Mouse (Mus musculus): ENCODE data around the gene Olfr1416. TPM values are rescaled to one million over a fixed set of nuclear protein-coding genes. Genes with fewer than 3 reads are reported as not detected.

The Olfr1416 gene
- polyA plus RNA-seq, 1 experiment from 2014 or later = not detected

- no peaks in the 10 kb centered on the region for H3K27me3 ChIP-seq (ENCODE audit: control insufficient read depth, insufficient read depth, low read length)
- H3K36me3 ChIP-seq (ENCODE audit: control insufficient read depth, insufficient read depth, low read length) = peaks cover 16% of the 10 kb centered on the region
- no peaks in the 10 kb centered on the region for H3K9me3 ChIP-seq (ENCODE audit: control insufficient read depth, low read depth, low read length)
- H3K27ac ChIP-seq (ENCODE audit: low read length) = no peak overlapping the region
- WGBS = 26% methylated on average over 9 of the region's 9 CpGs
- no peak overlapping the region for H3K4me3 ChIP-seq (ENCODE audit: low read depth, low read length)
- no peak overlapping the region for H3K4me2 ChIP-seq (replicated peaks; ENCODE audit: low read depth, low read length)
- no peak overlapping the region for H3K9ac ChIP-seq (replicated peaks; ENCODE audit: low read depth, low read length)
- H3K4me1 ChIP-seq (ENCODE audit: control insufficient read depth, insufficient read depth, low read length) = peaks cover 4% of the 10 kb centered on the region
- ATAC-seq (ENCODE audit: insufficient number of reproducible peaks, insufficient read depth, low FRiP score, low read depth) = no peak; the same call in 1 of the 2 replicates
These were observed 47.1 kb downstream of the Olfr1416 start for GRCm38 (mm10) chr1:92437678-92438271.

GRCm38 (mm10) chr1:92436831-92437321 lies 48.0 kb downstream of the Olfr1416 start:
- Histone ChIP-seq H3K27ac (ENCODE audit: low read length) (no peak overlapping the region), H3K27me3 (ENCODE audit: control insufficient read depth, insufficient read depth, low read length) (no peaks in the 10 kb centered on the region), H3K4me2 (replicated peaks; ENCODE audit: low read depth, low read length) (no peak overlapping the region), H3K4me3 (ENCODE audit: low read depth, low read length) (no peak overlapping the region), H3K9ac (replicated peaks; ENCODE audit: low read depth, low read length) (no peak overlapping the region), H3K9me3 (ENCODE audit: control insufficient read depth, low read depth, low read length) (no peaks in the 10 kb centered on the region), H3K36me3 (ENCODE audit: control insufficient read depth, insufficient read depth, low read length) (peaks cover 13% of the 10 kb centered on the region), H3K4me1 (ENCODE audit: control insufficient read depth, insufficient read depth, low read length) (peaks cover 4% of the 10 kb centered on the region)
- 43% methylated on average over 4 of the region's 4 CpGs for WGBS
- no peak for ATAC-seq (ENCODE audit: insufficient number of reproducible peaks, insufficient read depth, low FRiP score, low read depth)

- H3K36me3 ChIP-seq (ENCODE audit: control insufficient read depth, insufficient read depth, low read length) = peaks cover 7% of the 10 kb centered on the region
- H3K27ac ChIP-seq (ENCODE audit: low read length) = no peak overlapping the region
- H3K9me3 ChIP-seq (ENCODE audit: control insufficient read depth, low read depth, low read length) = no peaks in the 10 kb centered on the region
- no peak for ATAC-seq (ENCODE audit: insufficient number of reproducible peaks, insufficient read depth, low FRiP score, low read depth)
- peaks cover 4% of the 10 kb centered on the region for H3K4me1 ChIP-seq (ENCODE audit: control insufficient read depth, insufficient read depth, low read length)
- H3K4me2 ChIP-seq (replicated peaks; ENCODE audit: low read depth, low read length) = no peak overlapping the region
- no peaks in the 10 kb centered on the region for H3K27me3 ChIP-seq (ENCODE audit: control insufficient read depth, insufficient read depth, low read length)
- H3K4me3 ChIP-seq (ENCODE audit: low read depth, low read length) = no peak overlapping the region
- H3K9ac ChIP-seq (replicated peaks; ENCODE audit: low read depth, low read length) = no peak overlapping the region
- 86% methylated on average over 1 of the region's 1 CpGs for WGBS
These were observed 49.9 kb downstream of the Olfr1416 start for GRCm38 (mm10) chr1:92434986-92435385.

GRCm38 (mm10) chr1:92432791-92433190 lies 52.1 kb downstream of the Olfr1416 start:
- Histone ChIP-seq H3K9ac (replicated peaks; ENCODE audit: low read depth, low read length) (no peak overlapping the region), H3K4me2 (replicated peaks; ENCODE audit: low read depth, low read length) (no peak overlapping the region), H3K27me3 (ENCODE audit: control insufficient read depth, insufficient read depth, low read length) (no peaks in the 10 kb centered on the region), H3K27ac (ENCODE audit: low read length) (no peak overlapping the region), H3K36me3 (ENCODE audit: control insufficient read depth, insufficient read depth, low read length) (no peaks in the 10 kb centered on the region), H3K4me3 (ENCODE audit: low read depth, low read length) (no peak overlapping the region), H3K4me1 (ENCODE audit: control insufficient read depth, insufficient read depth, low read length) (peaks cover 4% of the 10 kb centered on the region), H3K9me3 (ENCODE audit: control insufficient read depth, low read depth, low read length) (no peaks in the 10 kb centered on the region)
- 67% methylated on average over 9 of the region's 9 CpGs for WGBS
- no peak for ATAC-seq (ENCODE audit: insufficient number of reproducible peaks, insufficient read depth, low FRiP score, low read depth)

GRCm38 (mm10) chr1:92432098-92432497 lies 52.8 kb downstream of the Olfr1416 start:
- Histone ChIP-seq H3K27ac (ENCODE audit: low read length) (no peak overlapping the region), H3K4me3 (ENCODE audit: low read depth, low read length) (no peak overlapping the region), H3K36me3 (ENCODE audit: control insufficient read depth, insufficient read depth, low read length) (no peaks in the 10 kb centered on the region), H3K4me1 (ENCODE audit: control insufficient read depth, insufficient read depth, low read length) (no peaks in the 10 kb centered on the region), H3K9me3 (ENCODE audit: control insufficient read depth, low read depth, low read length) (no peaks in the 10 kb centered on the region), H3K27me3 (ENCODE audit: control insufficient read depth, insufficient read depth, low read length) (no peaks in the 10 kb centered on the region), H3K9ac (replicated peaks; ENCODE audit: low read depth, low read length) (no peak overlapping the region), H3K4me2 (replicated peaks; ENCODE audit: low read depth, low read length) (no peak overlapping the region)
- 64% methylated on average over 4 of the region's 4 CpGs for WGBS
- no peak for ATAC-seq (ENCODE audit: insufficient number of reproducible peaks, insufficient read depth, low FRiP score, low read depth)

- H3K4me2 ChIP-seq (replicated peaks; ENCODE audit: low read depth, low read length) = no peak overlapping the region
- H3K36me3 ChIP-seq (ENCODE audit: control insufficient read depth, insufficient read depth, low read length) = no peaks in the 10 kb centered on the region
- H3K4me1 ChIP-seq (ENCODE audit: control insufficient read depth, insufficient read depth, low read length) = no peaks in the 10 kb centered on the region
- no peak overlapping the region for H3K4me3 ChIP-seq (ENCODE audit: low read depth, low read length)
- WGBS = 66% methylated on average over 3 of the region's 3 CpGs
- ATAC-seq (ENCODE audit: insufficient number of reproducible peaks, insufficient read depth, low FRiP score, low read depth) = no peak
- no peaks in the 10 kb centered on the region for H3K27me3 ChIP-seq (ENCODE audit: control insufficient read depth, insufficient read depth, low read length)
- no peak overlapping the region for H3K27ac ChIP-seq (ENCODE audit: low read length)
- H3K9me3 ChIP-seq (ENCODE audit: control insufficient read depth, low read depth, low read length) = no peaks in the 10 kb centered on the region
- H3K9ac ChIP-seq (replicated peaks; ENCODE audit: low read depth, low read length) = no peak overlapping the region
These were observed 53.5 kb downstream of the Olfr1416 start for GRCm38 (mm10) chr1:92431420-92431819.

GRCm38 (mm10) chr1:92430991-92431390 lies 53.9 kb downstream of the Olfr1416 start:
- ATAC-seq (ENCODE audit: insufficient number of reproducible peaks, insufficient read depth, low FRiP score, low read depth) = no peak
- no peaks in the 10 kb centered on the region for H3K27me3 ChIP-seq (ENCODE audit: control insufficient read depth, insufficient read depth, low read length)
- H3K9ac ChIP-seq (replicated peaks; ENCODE audit: low read depth, low read length) = no peak overlapping the region
- H3K9me3 ChIP-seq (ENCODE audit: control insufficient read depth, low read depth, low read length) = no peaks in the 10 kb centered on the region
- H3K4me3 ChIP-seq (ENCODE audit: low read depth, low read length) = no peak overlapping the region
- H3K36me3 ChIP-seq (ENCODE audit: control insufficient read depth, insufficient read depth, low read length) = no peaks in the 10 kb centered on the region
- WGBS = 96% methylated on average over 1 of the region's 1 CpGs
- H3K27ac ChIP-seq (ENCODE audit: low read length) = no peak overlapping the region
- no peak overlapping the region for H3K4me2 ChIP-seq (replicated peaks; ENCODE audit: low read depth, low read length)
- H3K4me1 ChIP-seq (ENCODE audit: control insufficient read depth, insufficient read depth, low read length) = no peaks in the 10 kb centered on the region

Data from stomach, embryonic 14.5 days (tissue).